22 mouse cellular contexts compared by ENCODE assay signal in the genomic region with DNA sequence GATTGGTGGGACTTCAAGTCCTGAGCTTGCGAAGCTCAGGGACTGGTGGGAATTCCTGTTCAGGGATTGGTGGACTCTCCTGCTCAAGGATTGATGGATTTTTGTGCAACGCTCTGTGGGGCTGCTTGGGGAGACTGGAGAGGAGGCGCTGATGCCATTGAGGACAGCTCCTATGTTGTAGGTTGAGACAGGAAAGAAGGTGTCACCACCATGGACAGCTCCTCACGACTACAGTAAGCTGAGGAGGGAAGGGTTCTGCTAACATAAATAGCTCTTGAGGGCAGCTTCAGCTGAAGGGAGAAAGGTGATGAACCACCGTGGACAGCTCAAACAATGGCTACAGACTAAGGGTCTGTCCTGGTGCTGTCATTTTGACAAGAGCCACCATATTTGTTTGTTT. TPM values are rescaled to one million over a fixed set of nuclear protein-coding genes. Genes with fewer than 3 reads are reported as not detected.
DNase-seq lines count a peak whose midpoint lies in the region; TF ChIP-seq lines count a peak whose summit lies in the region.
"Had no signal": no experiment of that assay in that cellular context is flagged by ENCODE, and none has a peak within 500 bp of the region (broad histone marks: within the 10 kb centered on the region; RNA-seq: fewer than 3 reads in every experiment).

No protein-coding gene starts in this region.

- TF ChIP-seq CTCF in cerebellum, adult 2 months (IDR thresholded peaks at IDR 0.05; ENCODE audit: borderline replicate concordance, insufficient read depth, low read depth, low read length): no peak

- no peaks in the 10 kb centered on the region for H3K27me3 ChIP-seq in cerebellum, adult 2 months (ENCODE audit: control insufficient read depth, insufficient read depth, low read length)
- H3K27me3 ChIP-seq: embryonic facial prominence, embryonic 15.5 days; liver, embryonic 13.5 days; lung, embryonic 15.5 days; midbrain, embryonic 12.5 days had no signal

- intact Hi-C loops in left cerebral cortex, postnatal 25 days (cut with DNase I): no loop called here

- 72% methylated on average over 5 of the region's 5 CpGs for WGBS in cerebellum, adult 2 months

- peak; percentile 15 for DNase-seq in embryo, embryonic 10 days (ENCODE audit: low spot score)
- DNase-seq in embryo, embryonic 11 days: no peak
- DNase-seq in thymus, postnatal 0 days (ENCODE audit: low spot score): peak; percentile 9
- DNase-seq in thymus, postnatal 25 days: no peak
- peak; percentile 36 for DNase-seq in NIH3T3 (ENCODE audit: low read depth)
- peak; percentile 51 for DNase-seq in yolk sac, embryonic 10.5 days (ENCODE audit: low spot score)
- no peak for DNase-seq in cerebellum, adult 2 months
- no peak for DNase-seq in left cerebral cortex, postnatal 25 days (ENCODE audit: low spot score in 2 of 2)
- DNase-seq: adrenal gland, adult 2 months; B cell, adult 2 months; cerebellum, postnatal 10 days; forebrain, postnatal 0 days; heart, postnatal 10 days; kidney, adult 8-10 months; kidney, postnatal 25 days; left cerebral cortex, postnatal 4 days; liver, embryonic 13.5 days had no signal

- H3K4me3 ChIP-seq in cerebellum, adult 2 months (replicated peaks; ENCODE audit: insufficient read depth, low read depth, low read length): no peak overlapping the region
- H3K4me3 ChIP-seq: embryonic facial prominence, embryonic 15.5 days; forebrain, embryonic 10.5 days; liver, embryonic 13.5 days; lung, embryonic 15.5 days; midbrain, embryonic 12.5 days had no signal

- no peak overlapping the region for H3K27ac ChIP-seq in cerebellum, adult 2 months (ENCODE audit: insufficient read depth, low read length)
- H3K27ac ChIP-seq: embryonic facial prominence, embryonic 15.5 days; forebrain, embryonic 10.5 days; liver, embryonic 13.5 days; lung, embryonic 15.5 days; macrophage; midbrain, embryonic 12.5 days had no signal

- TF ChIP-seq POLR2A in cerebellum, adult 2 months (IDR thresholded peaks at IDR 0.05; ENCODE audit: borderline replicate concordance, insufficient read depth, low read length): no peak

- 0 out of 2 replicates have a peak, but pooled peaks cover 2% of the 10 kb centered on the region for H3K4me1 ChIP-seq in cerebellum, adult 2 months (ENCODE audit: control insufficient read depth, insufficient read depth, low read length)

RNA-seq across cellular contexts. Expression of gene Tmed9, which starts 2.4 kb away (rescaled TPM):
- polyA plus RNA-seq in thymus, postnatal 0 days (2015; fragmentation: Nextera tagmentation; extraction: Ambion mirVana): 117 and 129 TPM in 2 replicates
- polyA plus RNA-seq in cerebellum, adult 2 months (2012; rRNA removed): 107 and 113 TPM in 2 replicates
- 100 to 1,000 TPM; 129 to 134 TPM for total RNA-seq in left cerebral cortex, postnatal 25 days (2021)

RNA-seq across cellular contexts. Expression of gene Fam193b, which starts 5.0 kb away (rescaled TPM):
- polyA plus RNA-seq in thymus, postnatal 0 days (2015; fragmentation: Nextera tagmentation; extraction: Ambion mirVana): 39.6 and 50.0 TPM in 2 replicates
- polyA plus RNA-seq in cerebellum, adult 2 months (2012; rRNA removed): 127 and 128 TPM in 2 replicates
- 10 to 100 TPM; 67.0 to 84.3 TPM for total RNA-seq in left cerebral cortex, postnatal 25 days (2021)

RNA-seq across cellular contexts. Expression of gene B4galt7, which starts 23.8 kb away (rescaled TPM):
- 20.2 and 24.1 TPM in 2 replicates for polyA plus RNA-seq in thymus, postnatal 0 days (2015; fragmentation: Nextera tagmentation; extraction: Ambion mirVana)
- 27.9 and 32.0 TPM in 2 replicates for polyA plus RNA-seq in cerebellum, adult 2 months (2012; rRNA removed)
- total RNA-seq in left cerebral cortex, postnatal 25 days (2021): 10 to 100 TPM; 22.9 to 25.5 TPM

RNA-seq across cellular contexts. Expression of gene Ddx41, which starts 39.5 kb away (rescaled TPM):
- polyA plus RNA-seq in thymus, postnatal 0 days (2015; fragmentation: Nextera tagmentation; extraction: Ambion mirVana): 51.6 and 54.2 TPM in 2 replicates
- 66.3 and 70.3 TPM in 2 replicates for polyA plus RNA-seq in cerebellum, adult 2 months (2012; rRNA removed)
- 10 to 100 TPM; 53.6 to 58.0 TPM for total RNA-seq in left cerebral cortex, postnatal 25 days (2021)

RNA-seq across cellular contexts. Expression of gene Dok3, which starts 46.8 kb away (rescaled TPM):
- polyA plus RNA-seq in thymus, postnatal 0 days (2015; fragmentation: Nextera tagmentation; extraction: Ambion mirVana): 2.6 and 2.7 TPM in 2 replicates
- 9.3 and 9.8 TPM in 2 replicates for polyA plus RNA-seq in cerebellum, adult 2 months (2012; rRNA removed)
- total RNA-seq in left cerebral cortex, postnatal 25 days (2021): 10 to 100 TPM in 1 of 2 experiments, 1 to 10 TPM in 1; 9.7 to 13.2 TPM

Comparison
In these comparisons a context has a peak if more than half of its experiments do, and no peak if none do; other contexts are left out.
1. DNase-seq: peak in embryo, embryonic 10 days (single experiment), thymus, postnatal 0 days (single experiment), NIH3T3 (single experiment) and yolk sac, embryonic 10.5 days (single experiment); none in embryo, embryonic 11 days (single experiment), thymus, postnatal 25 days (single experiment), cerebellum, adult 2 months (0 of 2) and left cerebral cortex, postnatal 25 days (0 of 2).